Mouse (Mus musculus) small intestine, adult 2 months (tissue): ENCODE results near the gene Olfr1061. TPM values are rescaled to one million over a fixed set of nuclear protein-coding genes. Genes with fewer than 3 reads are reported as not detected.
"Not testable (repeated sequence)": the region's sequence is repeated elsewhere in the genome, so short reads cannot be mapped to it uniquely, and the experiment has no call there.

Experiments used
- H3K27ac ChIP-seq: fragments of 200-500 bp; 2 replicates; pipeline ENCODE4 v1.5.1; 2012; ENCODE audit warnings: low read depth, low read length, control low read depth, inconsistent platforms; ENCODE audit not compliant: insufficient read depth
- H3K27me3 ChIP-seq: fragments of 200-500 bp; 2 replicates; pipeline ENCODE4 v1.6.1; 2012; ENCODE audit warnings: mild to moderate bottlenecking, moderate library complexity, low read length, inconsistent platforms; ENCODE audit not compliant: control insufficient read depth, insufficient read depth
- H3K36me3 ChIP-seq: fragments of 200-500 bp; 2 replicates; pipeline ENCODE4 v1.6.1; 2012; ENCODE audit warnings: mild to moderate bottlenecking, low read length, control low read depth, inconsistent platforms; ENCODE audit not compliant: control insufficient read depth, insufficient read depth
- H3K4me1 ChIP-seq: fragments of 200-500 bp; 2 replicates; pipeline ENCODE4 v1.6.1; 2012; ENCODE audit warnings: low read length, inconsistent platforms, mixed read lengths; ENCODE audit not compliant: control insufficient read depth, insufficient read depth, insufficient read length
- H3K4me3 ChIP-seq: fragments of 200-500 bp; 2 replicates; pipeline ENCODE4 v1.5.1; 2012; ENCODE audit warnings: low read depth, mild to moderate bottlenecking, control low read depth, inconsistent platforms, low read length, moderate library complexity
- CTCF ChIP-seq: fragments of 200-500 bp; IDR thresholded peaks from 2 replicates; pipeline ENCODE4 v1.5.1; 2012; ENCODE audit warnings: low read depth, mild to moderate bottlenecking, control low read depth, inconsistent platforms, low read length, moderate library complexity, mixed read lengths; ENCODE audit not compliant: insufficient replicate concordance, insufficient read length; ENCODE audit errors: extremely low read depth
- POLR2A ChIP-seq: fragments of 200-500 bp; IDR thresholded peaks from 2 replicates; pipeline ENCODE4 v1.6.1; 2012; ENCODE audit warnings: low read depth, mild to moderate bottlenecking, control low read depth, inconsistent platforms, low read length, moderate library complexity
- WGBS: fragments of 180-500 bp; shearing (Covaris S2); methylation state at CpG from one replicate; pipeline ENCODE4 v1.1.7; 2018; 5-methylcytosine and 5-hydroxymethylcytosine counted together
- polyA plus RNA-seq: library from polyadenylated mRNA; depleted of rRNA; stranded (reverse); fragments of >200 nt; gene quantifications from 2 replicates; pipeline ENCODE4 v1.2.3, GENCODE M21; 2012; rRNA removed

Gene Olfr1061
- polyA plus RNA-seq, 1 experiment: not detected

DNA sequence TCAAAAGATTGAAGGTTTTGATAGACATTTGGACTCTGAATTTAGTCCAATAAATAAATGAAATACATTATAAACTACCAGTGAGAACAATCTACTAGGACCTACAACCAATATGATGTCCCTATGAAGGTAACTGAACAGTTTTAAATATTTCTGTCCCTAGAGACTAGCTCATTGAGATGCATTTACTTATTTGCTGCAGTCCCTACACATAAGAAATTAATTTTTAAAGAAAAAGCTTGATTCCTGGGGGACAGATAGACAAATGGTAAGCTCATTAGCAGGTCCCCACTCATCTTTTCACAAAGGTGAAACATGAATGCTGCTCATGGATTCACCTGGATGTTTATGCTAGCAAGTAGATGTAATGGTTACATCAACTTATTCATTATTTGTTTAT, 35.6 kb downstream of the Olfr1061 start, which contains the start of gene Olfr1057:
TSS of gene Olfr1057 (minus strand) at position 101 of the 400 bp plus-strand sequence.
- no peak within 1 kb of the TSS for H3K27ac ChIP-seq
- H3K4me3 ChIP-seq: no peak within 1 kb of the TSS
- H3K36me3 ChIP-seq: no peaks in the 10 kb centered on the region
- no peaks in the 10 kb centered on the region for H3K4me1 ChIP-seq
- H3K27me3 ChIP-seq: no peaks in the 10 kb centered on the region
- TF ChIP-seq CTCF (no peak), POLR2A (no peak)

DNA sequence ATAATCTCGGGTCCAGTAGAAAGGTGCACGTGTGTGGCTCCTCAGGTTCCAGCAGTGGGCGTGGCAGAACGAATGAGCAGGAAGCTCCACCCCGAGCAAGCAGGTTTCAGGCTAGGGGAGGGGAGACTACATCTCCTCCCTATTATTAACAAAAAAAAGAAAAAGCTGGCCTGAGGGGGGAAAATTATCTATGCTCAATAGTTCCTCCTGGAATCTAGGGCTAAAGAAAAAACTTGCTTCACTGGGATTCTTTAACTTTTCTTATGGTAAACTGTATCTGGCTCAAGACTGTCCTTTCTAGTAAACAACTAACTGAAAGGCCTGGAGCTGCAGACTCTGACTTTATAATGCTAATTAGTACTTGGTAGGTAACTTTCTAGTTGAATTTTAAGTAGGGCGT, 47.5 kb downstream of the Olfr1061 start:
- H3K4me1 ChIP-seq, H3K36me3 ChIP-seq, H3K4me3 ChIP-seq, H3K27me3 ChIP-seq, H3K27ac ChIP-seq: not testable (repeated sequence)
- 86% methylated on average over 2 of the region's 6 CpGs for whole genome bisulfite sequencing

Other genes with a start within 250 kb of the Olfr1061 start
- gene Olfr1043, start 246.5 kb downstream of the Olfr1061 start, polyA plus RNA-seq: not detected in 2 replicates
- gene Olfr1044, start 236.2 kb downstream of the Olfr1061 start, polyA plus RNA-seq: not detected in 2 replicates
- gene Olfr52, start 228.4 kb downstream of the Olfr1061 start, polyA plus RNA-seq: not detected in 2 replicates
- gene Olfr1045, start 211.0 kb downstream of the Olfr1061 start, polyA plus RNA-seq: not detected in 2 replicates
- not detected in 2 replicates for gene Olfr1046, start 194.7 kb downstream of the Olfr1061 start, polyA plus RNA-seq
- not detected in 2 replicates for gene Olfr1047, start 182.6 kb downstream of the Olfr1061 start, polyA plus RNA-seq
- gene Olfr1048, start 173.8 kb downstream of the Olfr1061 start, polyA plus RNA-seq: not detected in 2 replicates
- gene Olfr1049, start 155.7 kb downstream of the Olfr1061 start, polyA plus RNA-seq: not detected in 2 replicates
- not detected in 2 replicates for gene Olfr1051, start 135.0 kb downstream of the Olfr1061 start, polyA plus RNA-seq
- not detected in 2 replicates for gene Olfr1052, start 121.6 kb downstream of the Olfr1061 start, polyA plus RNA-seq
- not detected in 2 replicates for gene Olfr1053, start 98.8 kb downstream of the Olfr1061 start, polyA plus RNA-seq
- not detected in 2 replicates for gene Olfr1054, start 78.6 kb downstream of the Olfr1061 start, polyA plus RNA-seq
- not detected in 2 replicates for gene Olfr1055, start 63.8 kb downstream of the Olfr1061 start, polyA plus RNA-seq
- not detected in 2 replicates for gene Olfr1056, start 51.6 kb downstream of the Olfr1061 start, polyA plus RNA-seq
- gene Olfr1057, start 35.7 kb downstream of the Olfr1061 start, polyA plus RNA-seq: not detected in 2 replicates
- gene Olfr1058, start 25.5 kb downstream of the Olfr1061 start, polyA plus RNA-seq: not detected in 2 replicates
- not detected in 2 replicates for gene Olfr1062, start 12.7 kb upstream of the Olfr1061 start, polyA plus RNA-seq
- not detected in 2 replicates for gene Olfr1065, start 36.5 kb upstream of the Olfr1061 start, polyA plus RNA-seq
- gene Olfr1066, start 42.2 kb upstream of the Olfr1061 start, polyA plus RNA-seq: not detected in 2 replicates
- not detected in 2 replicates for gene Olfr228, start 73.3 kb upstream of the Olfr1061 start, polyA plus RNA-seq
- gene Olfr1076, start 94.4 kb upstream of the Olfr1061 start, polyA plus RNA-seq: not detected in 2 replicates
- not detected in 2 replicates for gene Olfr1079, start 128.4 kb upstream of the Olfr1061 start, polyA plus RNA-seq
- gene Olfr1080, start 144.2 kb upstream of the Olfr1061 start, polyA plus RNA-seq: not detected in 2 replicates
- gene Olfr1082, start 184.9 kb upstream of the Olfr1061 start, polyA plus RNA-seq: not detected in 2 replicates
- not detected in 2 replicates for gene Olfr1084, start 225.7 kb upstream of the Olfr1061 start, polyA plus RNA-seq
- gene Olfr1085, start 248.0 kb upstream of the Olfr1061 start, polyA plus RNA-seq: not detected in 2 replicates